Mouse (Mus musculus): ENCODE results near the gene Ccna1.

Gene Ccna1
- long read RNA-seq, experiment 1 = 0 reads
- long read RNA-seq, experiment 2 = 0 reads

DNA sequence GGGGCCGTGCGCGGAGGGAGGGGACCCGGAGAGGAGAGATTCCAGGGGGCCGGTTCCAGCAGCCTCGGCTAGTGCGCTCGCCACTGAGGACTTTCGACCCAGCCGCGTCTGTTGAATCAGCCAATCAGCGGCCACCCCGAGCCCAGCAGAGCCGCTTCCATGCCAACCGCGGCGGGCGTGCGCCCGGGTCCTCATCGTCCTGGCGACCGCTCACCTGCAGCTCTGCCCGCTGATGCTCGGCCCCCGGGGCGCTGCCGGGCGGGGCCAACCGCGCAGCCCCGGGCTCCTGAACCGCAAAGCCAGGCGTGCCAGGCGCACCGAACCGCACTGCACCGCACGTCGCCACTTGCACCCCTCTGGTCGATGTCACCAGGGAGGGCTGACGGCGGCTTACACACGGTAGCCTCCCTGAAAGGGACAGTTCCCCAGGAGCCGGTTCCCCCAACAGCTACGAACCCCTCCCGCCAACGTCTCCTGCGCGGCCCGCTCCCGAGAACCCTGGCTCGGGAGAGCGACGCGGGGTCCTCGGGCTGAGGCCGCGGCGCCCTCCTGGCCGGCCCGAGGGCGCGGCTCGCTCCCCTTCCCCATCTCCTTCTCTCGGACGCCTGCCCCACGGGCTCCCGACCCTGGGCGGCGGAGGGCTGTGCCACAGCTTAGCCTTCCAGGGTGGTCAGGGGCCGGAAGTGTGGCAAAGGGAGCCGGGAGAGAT lies at the start of gene Ccna1:
Ccna1 (minus strand) TSS at position 464 of the 709 bp plus-strand sequence.
- intact Hi-C loops (cut with DNase I) = no loop called here

DNA sequence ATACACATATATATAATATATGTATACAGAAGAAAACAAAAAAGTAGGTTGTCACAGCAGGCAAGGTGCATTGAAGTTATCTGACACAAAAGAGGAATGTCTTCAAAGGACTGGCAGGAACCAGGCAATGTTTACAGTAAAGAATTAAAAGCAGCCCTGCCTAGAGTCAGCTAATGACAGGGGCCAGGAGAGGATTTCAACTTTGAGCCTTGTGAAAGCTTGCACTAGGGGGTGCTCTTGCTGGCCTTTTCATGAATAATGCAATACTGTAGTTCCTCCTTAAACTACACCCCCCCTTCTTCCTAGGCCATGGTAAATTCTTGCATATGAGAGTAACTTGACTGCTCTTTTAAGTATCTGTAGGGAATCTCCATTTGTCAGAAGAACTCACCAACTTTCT lies 45.8 kb upstream of the Ccna1 start:
- intact Hi-C loops (cut with DNase I) = no loop called here

DNA sequence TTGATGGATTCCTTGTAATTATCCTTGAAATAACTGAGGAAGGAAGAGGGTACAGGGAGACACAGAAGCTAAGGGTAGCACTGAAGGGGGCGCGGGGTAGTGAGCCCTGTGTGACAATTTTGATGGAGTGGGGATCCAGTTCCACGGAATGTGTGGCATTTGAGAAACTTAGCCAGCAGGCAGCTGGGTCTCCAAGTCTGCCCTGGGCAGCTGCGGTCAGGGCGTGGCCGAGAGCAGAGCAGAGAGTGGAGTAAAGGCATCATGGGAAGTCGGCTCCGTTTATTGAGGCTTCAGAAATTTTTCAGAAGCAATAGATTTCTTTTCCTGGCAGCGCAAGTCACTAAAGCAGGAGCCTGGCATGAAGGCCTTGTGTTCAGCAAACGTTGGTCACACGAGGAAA lies 43.7 kb upstream of the Ccna1 start:
- intact Hi-C loops (cut with DNase I) = no loop called here

DNA sequence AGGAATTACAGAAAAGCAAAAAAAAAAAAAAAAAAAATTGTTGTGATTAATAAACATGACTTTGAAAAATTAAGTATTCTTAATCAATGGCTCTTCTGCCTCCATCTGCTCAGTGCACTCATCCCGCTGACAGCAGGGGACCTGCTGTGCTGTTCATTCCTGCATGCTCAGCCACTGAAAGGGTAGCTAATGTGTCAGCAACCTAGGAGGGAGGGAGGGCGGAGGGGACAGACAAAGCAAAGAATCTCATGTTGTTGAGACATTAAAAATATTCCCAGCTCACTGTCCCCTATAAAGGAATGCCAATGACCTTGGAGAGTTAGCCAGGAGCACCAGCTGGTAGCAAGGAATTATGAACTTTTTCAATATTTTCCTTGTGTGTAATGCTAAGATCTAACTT lies 42.7 kb upstream of the Ccna1 start:
- intact Hi-C loops (cut with DNase I) = no loop called here

DNA sequence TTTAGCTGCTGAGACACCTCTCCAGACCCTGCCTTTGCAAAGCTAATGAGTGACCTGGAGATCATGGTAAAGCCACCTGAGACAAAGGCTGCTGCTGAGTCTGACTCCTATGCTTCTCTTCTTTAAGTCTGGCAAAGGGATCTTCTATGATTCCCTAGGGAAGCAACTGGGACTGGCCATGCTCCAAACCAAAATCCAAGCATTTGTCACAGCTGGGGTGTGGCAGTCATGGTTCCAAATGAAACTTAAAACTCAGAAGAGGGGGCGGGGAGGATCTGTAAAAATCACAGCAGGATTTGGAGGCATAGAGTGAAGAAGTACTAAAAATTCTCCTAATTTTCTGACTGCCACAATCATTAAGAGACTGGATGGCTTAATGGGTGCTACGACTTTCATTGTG lies 41.9 kb upstream of the Ccna1 start:
- intact Hi-C loops (cut with DNase I) = no loop called here

DNA sequence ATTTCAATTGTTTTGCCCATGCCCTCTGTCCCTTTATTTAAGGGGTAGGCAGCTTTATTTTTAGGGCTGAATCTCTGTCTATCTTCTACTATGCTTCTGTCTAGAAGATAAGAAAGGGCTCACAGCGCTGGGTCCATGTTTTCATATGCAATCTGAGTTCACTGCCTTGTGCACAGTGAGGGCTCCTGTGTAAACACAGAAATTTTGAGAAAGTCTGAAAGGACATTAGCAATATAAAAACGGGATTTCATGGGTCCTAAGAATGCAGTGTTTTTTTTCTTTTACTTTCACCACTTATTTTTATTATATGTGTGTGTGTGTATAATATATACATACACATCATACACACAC lies 41.3 kb upstream of the Ccna1 start:
- intact Hi-C loops (cut with DNase I) = no loop called here

DNA sequence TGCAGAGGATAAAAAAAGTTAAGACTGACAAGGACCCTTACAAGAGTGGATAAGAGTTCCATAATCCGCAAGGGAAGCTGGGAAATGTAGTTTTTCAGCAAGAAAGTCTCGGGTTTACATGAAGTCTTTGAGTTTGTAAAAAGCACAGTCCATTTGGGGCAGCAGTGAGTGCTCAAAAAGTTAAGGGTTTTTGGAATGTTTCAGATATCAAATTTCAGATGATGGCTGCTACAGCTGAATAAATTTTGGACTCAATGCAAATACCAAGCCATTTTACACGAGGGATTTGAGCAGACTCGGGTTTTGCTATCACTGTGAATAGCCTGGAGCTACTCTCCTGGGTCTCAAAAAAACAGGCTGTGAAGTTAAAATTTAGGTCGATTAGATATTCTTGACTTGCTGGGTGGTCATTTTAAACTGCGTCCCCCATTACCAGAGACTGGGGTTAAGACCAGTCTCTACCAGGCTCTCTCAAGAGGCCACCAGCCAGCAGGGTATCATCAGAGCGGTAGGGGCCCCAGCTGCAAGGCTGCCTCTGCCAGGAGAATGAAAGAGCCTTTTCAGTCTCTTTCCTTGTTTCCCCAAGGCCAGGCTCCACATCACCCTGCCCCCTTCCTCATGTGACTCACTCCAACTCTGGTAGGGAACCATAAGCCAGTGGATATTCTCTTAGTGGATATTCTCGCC lies 40.8 kb upstream of the Ccna1 start:
- intact Hi-C loops (cut with DNase I) = no loop called here

DNA sequence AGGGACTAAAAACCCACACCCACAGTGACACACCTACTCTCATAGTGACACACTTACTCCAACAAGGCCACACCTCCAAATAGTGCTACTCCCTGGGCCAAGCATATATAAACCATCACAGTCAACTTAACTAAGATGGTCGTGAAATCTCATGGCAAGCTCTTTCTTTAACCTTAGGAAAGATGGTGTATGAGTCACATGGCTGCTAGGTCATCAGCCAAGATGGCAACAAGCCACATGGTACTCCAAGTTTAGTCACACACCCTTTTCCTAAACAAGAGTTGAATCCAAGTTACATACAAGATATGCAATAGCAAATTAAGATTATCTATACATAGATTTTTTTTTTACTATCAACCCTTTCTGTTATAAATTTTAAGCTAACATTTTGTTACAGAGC lies 37.9 kb upstream of the Ccna1 start:
- intact Hi-C loops (cut with DNase I) = no loop called here

DNA sequence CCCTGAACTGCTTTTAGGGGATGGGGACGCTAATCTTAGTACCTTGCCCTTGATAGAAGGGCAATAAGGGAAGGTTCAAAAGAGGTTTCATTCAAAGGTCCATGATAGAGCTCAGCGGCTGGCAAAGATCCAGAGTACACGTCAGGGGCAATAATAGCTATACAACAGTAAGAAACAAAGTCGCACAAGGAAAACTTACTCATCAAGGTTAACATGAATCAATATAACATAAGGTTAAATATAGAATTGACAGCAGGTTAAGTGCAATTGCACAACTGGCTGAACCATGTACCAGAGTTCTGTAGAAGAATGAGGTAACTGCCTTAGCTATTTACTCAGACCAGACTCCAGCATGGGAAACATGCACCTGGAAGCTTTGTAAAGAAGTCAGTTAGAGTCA lies 34.0 kb upstream of the Ccna1 start:
- intact Hi-C loops (cut with DNase I) = no loop called here

DNA sequence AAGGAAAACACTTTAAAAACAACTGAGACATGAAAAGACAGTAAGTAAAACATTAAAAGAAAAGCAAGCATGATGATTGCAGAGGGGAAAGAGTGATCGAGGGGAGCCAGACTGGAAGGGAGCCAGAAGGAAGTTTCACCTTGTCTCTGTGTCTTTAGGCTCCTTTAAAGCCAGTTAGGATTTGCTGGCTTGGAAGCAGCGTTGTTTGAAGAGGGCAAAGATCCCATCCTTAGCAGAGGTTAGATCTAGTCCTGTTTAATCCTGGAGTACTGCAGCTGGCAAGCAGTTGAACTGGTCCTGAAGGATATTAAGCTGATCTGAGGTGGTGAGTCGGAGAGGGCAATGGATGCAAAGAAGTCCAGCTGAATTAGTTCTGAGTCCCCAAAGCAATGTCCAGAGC lies 33.5 kb upstream of the Ccna1 start:
- intact Hi-C loops (cut with DNase I) = no loop called here

DNA sequence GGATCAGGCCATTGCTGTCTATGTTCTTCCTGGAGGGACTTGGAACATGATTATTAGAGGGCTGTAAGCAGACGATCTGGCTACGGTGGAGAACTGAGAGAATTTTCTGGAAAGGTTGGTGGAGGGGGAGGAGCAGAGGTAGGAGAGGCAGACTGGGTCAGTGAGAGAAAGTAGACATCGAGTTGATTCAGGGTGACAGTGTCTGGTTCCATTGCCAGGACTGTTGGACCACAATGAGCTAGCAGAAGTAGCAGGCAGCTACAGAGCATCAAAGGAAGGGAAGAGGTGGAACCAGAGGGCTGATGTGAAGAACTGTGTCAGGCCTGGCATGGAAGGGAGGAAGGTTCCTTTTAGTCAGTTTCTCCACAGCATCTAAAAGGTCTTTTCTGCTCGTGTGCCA lies 33.1 kb upstream of the Ccna1 start:
- intact Hi-C loops (cut with DNase I) = no loop called here

DNA sequence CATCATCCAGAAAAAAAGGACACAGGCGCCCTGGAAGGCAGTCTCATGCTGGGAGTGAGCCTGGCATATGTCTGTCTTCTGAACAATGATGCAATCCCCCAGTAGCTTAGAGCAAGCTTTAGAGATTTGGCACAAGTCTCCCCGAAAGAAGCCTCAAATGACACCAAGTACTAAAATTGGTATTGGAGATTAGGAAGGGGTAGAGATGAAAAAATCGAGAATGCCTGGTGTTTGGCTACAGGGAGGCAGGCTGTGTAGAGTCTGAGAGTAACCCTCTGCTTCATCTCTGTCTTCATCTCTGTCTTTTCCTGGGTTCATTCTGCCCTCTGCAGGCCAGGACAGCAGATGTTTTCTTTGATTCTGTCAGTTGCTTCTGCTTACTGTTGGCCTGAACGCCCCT lies 32.1 kb upstream of the Ccna1 start:
- intact Hi-C loops (cut with DNase I) = no loop called here

DNA sequence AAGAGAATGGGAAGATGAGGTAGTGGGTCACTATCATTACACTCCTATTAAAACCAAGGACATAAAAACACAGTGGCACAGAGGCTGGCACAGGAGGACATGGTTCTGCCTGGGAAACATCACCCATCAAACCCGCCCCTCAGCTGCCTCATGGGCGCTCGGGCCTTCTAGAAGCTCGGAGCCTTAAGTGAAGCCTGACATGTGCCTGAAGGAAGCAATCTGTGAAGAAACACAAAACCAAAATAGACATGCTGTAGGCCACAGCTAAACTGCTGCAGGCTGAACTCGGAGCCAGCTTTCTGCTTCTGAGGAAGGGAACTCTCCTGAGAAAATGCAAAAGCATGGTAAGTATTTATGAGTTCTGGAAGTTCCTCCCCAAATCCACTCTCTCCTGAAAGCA lies 31.6 kb upstream of the Ccna1 start:
- intact Hi-C loops (cut with DNase I) = no loop called here

DNA sequence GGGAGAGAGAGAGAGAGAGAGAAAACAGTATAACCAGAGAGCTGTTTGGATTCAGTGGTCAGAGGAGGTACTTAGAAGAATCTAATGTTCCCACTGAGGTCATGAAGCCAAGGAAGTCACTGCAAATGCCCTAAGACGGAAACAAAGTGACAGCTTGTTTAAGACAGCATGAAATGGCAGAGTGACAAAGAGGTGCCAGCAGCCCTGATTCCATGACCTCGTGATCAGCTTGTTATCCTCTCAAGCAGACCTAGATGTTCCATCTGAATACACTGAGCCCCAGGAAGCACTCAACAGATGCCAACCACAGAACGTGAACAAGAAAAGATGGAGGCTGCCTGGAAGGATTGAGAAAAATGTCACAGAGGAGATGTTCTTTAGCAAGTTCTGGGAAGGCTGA lies 30.4 kb upstream of the Ccna1 start:
- intact Hi-C loops (cut with DNase I) = no loop called here

DNA sequence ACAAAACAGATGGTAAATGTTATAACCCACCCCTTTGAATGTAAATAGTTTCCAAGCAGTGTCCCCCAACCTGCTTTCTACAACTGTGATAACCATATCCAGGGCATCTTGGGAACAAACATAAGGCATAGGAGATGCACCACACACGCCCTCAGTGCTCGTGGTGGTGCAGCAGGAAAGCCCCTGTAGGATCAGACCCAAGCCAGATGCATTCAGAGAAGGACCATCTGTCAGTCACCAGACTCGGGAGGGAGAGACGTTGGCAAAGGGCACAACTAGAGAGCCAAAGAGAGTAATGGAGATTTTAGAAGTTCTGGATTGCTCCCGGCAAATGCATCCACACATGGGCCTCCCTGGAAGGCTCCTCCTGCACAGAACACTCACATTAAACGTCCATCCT lies 29.5 kb upstream of the Ccna1 start:
- intact Hi-C loops (cut with DNase I) = no loop called here

DNA sequence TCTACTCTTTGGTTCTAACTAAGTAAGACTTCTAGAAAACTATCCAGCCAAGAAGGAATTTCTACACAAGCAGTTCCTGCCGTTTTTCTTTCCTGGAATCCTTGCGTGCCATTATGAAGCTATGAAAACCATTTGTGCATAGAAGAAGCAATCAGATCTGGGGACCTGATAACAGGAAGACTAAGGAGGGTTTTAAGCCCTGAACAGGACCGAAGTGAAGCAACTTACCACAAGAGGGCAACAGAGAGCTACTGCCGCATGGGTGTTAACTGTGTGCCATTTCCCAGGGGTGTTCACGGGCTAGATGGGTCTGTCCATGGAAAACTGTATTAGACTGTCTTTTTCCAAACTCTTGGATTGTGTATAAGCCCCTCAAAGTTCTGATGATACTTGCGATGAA lies 24.8 kb upstream of the Ccna1 start:
- intact Hi-C loops (cut with DNase I) = loop anchor here (1.0 to 2.0 kb wide), 3 partner anchors 31 to 275 kb away; no protein-coding TSS in a partner anchor

DNA sequence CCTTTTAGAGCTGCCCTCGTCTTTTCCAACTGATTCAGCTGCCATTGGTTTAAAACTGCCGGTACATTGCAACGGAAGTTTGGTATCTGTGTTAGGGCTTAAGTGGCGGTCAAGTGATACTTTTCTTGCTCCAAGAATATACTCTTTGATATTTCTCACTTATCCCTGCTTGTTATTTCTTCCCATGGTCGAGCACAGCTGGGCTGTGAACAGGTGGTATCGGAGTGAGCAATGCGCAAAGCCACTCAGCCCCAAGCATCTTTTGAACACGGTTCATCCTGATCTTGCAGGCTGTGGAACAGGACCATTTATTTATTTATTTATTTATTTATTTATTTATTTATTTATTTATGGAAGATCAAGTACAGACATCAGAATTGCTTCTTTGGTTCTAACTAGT lies 24.3 kb upstream of the Ccna1 start:
- intact Hi-C loops (cut with DNase I) = loop anchor here (1.0 to 2.0 kb wide), 3 partner anchors 31 to 275 kb away; no protein-coding TSS in a partner anchor

DNA sequence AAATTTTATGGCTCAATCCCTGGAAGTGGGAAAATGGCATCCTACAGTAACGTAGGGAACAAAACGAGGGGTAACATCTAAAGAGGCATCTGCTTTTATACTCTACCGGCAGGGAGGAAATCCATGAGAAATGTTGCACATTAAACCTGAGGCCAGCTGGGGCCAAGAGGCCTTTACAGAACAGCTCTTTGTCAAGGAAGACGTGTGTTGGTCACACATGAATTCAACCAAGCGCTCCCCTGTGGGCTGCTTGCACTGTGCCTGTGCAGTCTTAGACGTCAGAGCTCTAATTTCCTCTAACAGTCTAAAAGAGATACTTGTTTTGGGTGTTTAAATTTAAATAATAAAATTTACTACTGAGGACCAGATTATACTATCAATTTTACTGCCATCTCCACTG lies 22.9 kb upstream of the Ccna1 start:
- intact Hi-C loops (cut with DNase I) = no loop called here

DNA sequence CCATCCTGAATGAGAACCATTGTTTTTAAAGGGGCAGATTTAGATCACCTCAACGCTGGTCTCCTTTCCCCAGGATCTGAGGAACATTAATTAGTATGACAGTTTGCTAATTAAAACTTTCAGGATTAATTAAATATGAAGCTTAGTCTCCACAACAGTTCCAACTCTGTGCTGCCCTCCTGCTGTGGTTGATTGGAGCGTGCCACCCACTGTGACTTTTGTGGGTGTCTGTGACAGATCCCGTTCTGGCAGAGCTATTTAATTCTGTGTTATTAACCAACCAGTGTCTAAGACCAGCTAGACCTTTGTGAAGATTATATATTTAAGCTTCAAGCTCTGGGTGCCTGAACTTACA lies 20.0 kb upstream of the Ccna1 start:
- intact Hi-C loops (cut with DNase I) = no loop called here

DNA sequence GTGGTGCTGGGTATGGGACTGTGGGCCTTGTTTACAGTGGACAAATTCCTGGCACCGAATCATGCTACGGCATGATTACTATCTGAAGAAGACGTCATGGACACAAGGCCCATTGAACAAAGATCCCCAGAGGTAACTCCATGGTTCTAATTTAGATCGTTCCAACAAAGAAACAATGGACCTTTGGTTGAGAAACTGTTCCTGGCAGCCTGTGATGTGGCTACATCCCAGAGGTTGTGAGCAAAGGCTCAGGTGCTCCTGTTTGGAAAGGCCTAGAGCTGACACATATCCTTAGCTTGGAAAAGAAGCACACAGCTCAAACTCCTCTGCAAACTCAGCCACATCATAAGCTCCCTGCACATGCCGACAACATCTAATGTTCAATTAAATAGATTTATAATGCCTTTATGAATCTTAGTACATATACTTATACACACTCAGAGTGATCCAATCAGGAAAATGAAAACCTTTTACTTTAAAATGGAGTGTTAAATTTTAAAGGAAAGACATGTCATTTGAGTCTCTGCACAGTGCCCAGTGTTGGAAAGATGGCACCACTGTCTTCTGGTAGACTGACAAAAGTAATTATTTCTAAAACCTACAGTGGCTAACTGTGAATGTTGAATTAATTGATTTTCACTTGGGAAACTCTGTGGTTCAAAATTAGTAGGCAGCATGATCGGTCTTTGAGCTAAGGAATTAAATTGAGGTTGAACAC lies 19.4 kb upstream of the Ccna1 start:
- intact Hi-C loops (cut with DNase I) = no loop called here

DNA sequence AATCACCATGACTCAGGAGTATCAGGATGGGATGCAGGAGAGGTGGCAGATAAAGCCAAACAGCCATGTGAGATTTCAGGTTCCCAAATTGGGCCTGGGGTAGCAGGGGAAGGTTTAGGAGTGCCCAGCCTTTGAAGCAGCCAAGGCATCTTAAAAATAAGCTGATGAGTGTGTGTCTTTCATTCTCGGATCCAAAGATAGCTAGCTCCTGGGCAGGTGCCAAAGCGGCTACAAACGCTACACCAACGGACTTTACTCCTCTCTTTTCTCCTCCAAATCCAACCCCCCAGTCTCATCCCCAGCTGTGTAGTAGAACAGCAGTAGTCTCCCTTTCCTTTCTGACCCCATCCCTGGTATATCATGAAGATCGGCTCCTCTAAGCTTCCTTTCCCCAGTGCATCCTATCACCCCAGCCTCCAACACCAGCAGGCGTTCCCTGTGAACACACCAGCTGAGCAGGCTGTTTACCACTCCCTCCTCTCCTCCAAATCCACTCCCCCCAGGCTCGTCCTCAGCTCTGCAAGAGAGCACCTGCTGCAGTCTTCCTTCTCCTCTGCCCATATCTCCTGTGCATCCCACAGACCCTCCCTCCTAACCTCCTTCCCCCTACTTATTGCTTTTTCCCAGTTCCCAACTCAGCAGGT lies 12.6 kb upstream of the Ccna1 start:
- intact Hi-C loops (cut with DNase I) = no loop called here

DNA sequence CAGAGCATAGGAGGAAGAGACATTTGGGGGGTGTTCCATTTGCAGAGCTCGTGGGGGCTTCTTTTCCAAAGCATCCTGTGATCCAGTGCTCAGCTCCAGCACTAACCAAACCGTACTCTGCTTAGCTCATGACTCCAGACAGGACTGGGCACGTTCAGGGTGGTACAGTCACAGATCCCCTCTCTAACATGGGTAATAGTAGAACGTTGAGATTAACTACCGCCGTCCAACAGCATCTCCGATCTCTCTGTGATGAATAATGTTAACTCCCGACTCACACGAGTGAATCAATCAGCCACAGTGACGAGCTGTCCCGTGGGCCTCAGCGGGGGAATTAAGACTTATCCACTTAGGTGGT lies 11.3 kb upstream of the Ccna1 start:
- intact Hi-C loops (cut with DNase I) = no loop called here

Measured in adrenal gland (tissue).